Mouse (Mus musculus) fibroblast of lung, adult 2 months (primary cell): Measurements from ENCODE around the gene Pex3.
A peak's percentile ranks its signal among the peaks of the same experiment; 100 is the strongest.

ENCODE experiments used
- DNase-seq: peaks from one replicate; pipeline ENCODE4 v3.0.0-alpha.2; 2011; ENCODE audit warnings: low read depth

The Pex3 gene

DNA sequence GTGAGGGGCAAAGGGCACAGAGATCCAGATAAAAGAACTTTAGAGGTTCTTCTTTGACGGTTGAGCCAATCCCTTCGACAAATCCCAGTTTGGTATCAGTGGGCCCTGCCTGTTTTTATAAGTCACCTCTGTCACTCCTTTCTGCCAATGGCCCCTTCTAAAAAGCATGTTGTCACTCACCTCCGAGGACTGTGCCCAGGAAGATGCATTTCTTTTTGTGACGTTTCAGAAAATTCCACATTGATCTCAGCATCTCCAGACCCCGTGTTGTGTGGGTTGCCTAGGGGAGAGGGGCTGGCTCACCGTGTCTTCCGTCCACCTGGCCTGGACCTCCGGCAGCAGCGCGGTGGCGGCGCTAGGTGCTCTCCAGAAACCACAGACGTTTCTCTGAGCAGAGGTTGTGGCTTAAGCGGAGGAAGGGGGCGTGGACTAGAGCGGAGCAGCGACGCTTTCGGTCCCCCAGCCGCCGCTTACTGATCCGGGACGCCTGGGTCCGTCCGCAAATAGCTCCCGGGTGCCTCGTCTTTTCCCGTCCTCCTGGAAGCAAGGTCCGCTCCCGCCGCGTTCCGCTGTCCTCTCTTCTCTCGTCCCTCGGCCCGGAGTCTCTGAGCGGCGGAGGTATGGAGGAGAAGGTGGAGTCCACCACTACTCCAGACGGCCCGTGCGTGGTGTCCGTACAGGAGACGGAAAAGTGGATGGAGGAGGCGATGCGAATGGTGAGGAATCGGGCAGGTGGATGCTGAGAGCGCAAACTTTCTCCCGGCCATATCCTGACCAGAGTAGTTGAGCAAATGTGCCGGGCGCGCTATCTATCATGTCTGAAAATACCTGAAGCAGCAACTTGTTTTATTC, at the start of gene Pex3, which contains the start of gene Adat2:
TSS of gene Pex3 (minus strand) at position 497 of the 852 bp plus-strand sequence.
TSS of gene Adat2 (plus strand) at position 249 of the 852 bp plus-strand sequence.
- peak; percentile 69 for DNase-seq

DNA sequence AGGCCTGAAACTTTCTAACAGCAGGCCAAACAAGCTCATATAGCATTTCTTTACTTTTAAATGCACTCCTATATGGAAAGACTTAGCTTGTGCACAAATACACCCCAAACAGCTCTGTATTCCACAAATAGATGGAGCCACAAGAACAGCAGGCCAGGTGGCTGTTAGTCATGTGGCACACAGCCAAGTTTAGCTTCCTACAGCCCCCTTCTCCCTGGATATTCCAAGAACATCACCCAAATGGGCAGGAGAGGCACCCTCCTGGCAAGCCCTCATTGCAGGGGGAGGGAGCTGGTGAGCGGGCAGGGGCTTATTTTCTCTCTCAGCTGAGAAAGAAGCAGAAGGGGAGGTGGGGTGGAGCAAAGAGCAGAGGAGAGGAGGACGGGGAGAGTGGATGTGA, 48.0 kb upstream of the Pex3 start:
- no peak for DNase-seq

DNA sequence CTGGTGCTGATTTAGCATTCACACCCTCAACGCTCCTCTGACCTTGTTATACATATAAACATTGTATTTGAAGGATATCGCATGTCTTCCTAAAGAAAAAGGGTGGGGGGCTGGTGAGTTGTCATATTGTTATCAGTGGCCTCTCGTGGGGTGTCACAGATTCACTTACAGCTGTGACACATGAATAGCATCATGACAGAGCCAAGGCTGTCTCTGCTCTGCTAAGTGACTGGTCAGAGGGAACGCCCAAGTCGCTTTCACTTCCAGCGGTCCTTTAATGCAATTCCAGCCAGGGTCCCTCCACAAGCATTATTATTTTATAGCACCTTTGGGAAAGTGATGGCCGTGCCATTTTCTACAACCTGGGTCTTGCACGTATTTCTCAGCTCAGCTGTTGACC, 44.5 kb upstream of the Pex3 start:
- no peak for DNase-seq

DNA sequence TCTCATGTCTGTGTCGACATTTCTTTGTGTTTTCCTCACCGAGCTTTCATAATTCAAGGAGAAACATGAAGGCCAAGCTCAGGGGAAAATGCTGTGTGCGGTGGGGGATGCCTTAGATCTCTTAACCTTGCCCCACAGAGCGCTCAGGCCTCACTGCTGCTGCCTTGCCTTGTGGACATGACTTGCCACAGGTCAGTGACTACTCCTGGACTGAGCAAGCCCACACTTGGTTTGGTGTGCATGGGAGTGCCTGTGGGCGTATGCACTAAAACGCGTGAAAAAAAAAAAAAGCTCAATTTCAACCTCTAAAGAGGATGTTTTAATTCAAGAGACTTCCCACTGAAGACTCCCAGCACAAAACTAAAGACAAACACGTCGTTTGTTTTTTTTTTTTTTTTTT, 43.9 kb upstream of the Pex3 start:
- no peak for DNase-seq

DNA sequence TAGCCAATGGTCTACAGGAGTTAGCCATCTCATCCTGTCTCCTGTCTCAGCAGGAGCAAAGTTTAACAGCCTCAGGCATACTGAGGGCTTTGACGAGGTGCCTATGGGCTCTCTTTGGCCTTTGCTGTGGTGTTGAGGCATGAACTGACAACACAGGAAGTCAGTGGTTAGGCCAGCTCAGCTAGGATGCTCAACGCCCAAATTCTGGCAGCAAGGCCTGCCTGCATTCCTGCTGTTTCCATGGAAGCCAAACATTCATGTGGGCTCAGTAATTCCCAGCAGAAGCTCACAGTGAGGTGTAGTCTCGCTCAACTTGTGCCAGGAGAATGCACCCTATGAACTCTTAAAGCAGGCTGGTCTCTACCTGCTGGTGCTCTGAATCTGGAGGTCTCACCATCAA, 43.1 kb upstream of the Pex3 start:
- peak; percentile 91 for DNase-seq

DNA sequence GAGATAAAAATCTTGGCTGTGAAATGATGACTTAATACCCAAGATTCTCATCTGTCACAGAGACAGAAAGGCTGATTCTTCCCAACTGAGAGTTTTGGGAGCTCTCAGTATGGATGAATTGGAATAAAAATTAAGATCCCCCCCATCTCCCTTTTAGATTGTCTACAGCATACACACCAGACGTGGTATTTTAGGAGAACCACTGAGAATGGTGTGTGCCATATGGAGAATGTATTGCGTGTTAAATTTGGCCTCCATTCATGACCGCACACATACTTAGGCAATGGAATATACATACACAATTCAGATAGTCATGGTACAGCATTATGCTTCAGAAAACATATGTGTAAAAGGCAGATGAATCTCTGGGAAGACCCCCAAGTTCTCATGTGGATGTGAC, 40.6 kb upstream of the Pex3 start:
- DNase-seq, result no peak

DNA sequence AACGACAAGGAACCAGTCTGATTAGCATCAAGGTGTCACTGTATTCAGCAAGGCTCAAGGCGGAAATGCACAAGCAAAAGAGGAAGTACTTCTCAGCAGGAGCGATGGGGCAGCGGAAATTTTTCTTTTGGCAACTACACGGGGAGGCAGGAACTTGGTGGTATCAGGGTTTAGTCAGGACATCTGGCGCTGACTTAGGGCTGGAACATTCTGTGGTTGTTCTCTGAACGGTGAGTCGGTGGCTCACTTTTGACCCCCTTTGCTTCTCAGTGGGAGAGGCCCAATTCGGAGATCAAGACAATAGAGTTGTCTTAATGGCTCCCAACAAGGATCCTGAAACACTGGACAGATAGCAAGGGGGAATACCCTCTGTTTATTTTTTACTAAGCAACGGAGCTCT, 39.3 kb upstream of the Pex3 start:
- no peak for DNase-seq

DNA sequence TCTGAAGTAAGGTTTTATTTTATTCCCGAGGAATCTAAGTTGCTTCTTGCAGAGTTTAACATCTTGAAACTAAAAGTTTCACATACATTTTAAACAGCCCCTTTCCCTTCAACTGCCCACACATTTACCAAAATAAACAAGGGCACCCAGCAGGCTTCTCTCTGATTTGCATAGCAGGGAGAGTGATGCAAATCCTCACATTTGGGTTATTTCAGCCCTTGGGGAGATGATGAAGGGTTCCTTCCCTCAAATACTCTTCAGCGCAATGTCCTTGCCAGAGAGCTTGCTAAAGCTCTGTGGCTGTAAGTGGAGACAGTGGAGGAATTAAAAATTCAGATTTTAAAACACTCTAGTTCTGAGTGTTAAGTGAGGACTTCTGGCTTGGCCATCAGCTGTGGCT, 35.0 kb upstream of the Pex3 start:
- DNase-seq, result no peak

DNA sequence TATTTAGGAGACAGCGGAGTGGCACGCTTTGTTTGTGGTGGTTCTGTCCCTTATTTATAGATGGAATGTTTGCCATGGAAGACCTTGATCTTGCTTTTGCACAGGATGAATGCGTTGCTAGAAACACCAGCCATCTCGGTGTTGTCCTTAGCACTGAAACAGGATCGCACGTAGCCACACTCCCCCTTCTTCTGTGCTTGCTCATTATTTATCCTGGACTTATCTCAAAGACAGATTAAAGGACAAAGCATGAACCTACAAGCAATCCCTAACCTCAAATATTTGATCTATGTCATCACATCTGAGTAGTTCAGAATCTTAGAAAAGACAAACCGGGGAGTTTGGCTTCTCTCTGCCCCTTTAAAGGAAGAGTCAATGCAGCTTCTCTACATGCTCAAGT, 24.2 kb upstream of the Pex3 start:
- no peak for DNase-seq

DNA sequence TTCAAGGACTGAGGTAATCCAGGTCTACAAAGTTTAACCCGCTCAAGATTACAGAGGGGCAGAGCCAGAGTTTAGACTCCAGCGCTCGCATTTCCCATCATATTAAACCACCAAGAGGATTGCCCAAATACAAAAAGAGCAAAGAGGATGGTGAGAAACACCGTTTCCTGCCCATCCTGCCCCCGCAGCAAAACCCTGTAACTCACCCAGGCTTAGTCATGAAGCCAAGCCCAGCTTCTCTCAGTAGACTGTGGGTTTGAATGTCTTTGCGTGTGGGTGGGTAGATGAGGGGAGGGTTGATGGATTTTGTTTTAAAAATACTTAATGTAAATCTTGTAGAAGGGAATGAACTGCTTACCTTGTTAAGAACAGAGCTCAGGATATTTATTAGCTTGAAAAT, 19.5 kb upstream of the Pex3 start:
- DNase-seq, result no peak

DNA sequence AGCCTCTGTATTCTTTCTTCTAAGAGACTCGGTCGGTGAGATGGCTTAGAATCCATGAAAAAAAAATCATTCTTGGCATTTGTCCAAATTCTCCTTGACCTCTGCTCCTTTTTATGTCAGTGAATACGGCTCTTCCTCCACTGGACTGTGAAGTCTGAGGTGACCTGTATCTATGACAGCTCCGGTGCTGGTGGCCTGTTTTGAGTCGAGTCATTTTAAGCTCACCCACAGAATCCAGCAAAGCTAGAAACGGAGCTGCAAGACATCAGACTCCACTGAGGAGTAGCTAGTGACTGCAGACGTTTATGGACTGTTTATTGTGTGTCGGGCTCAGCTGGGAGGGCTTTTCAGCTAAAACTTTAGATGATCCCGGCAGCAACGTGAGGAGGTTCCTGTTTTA, 19.1 kb upstream of the Pex3 start:
- no peak for DNase-seq

DNA sequence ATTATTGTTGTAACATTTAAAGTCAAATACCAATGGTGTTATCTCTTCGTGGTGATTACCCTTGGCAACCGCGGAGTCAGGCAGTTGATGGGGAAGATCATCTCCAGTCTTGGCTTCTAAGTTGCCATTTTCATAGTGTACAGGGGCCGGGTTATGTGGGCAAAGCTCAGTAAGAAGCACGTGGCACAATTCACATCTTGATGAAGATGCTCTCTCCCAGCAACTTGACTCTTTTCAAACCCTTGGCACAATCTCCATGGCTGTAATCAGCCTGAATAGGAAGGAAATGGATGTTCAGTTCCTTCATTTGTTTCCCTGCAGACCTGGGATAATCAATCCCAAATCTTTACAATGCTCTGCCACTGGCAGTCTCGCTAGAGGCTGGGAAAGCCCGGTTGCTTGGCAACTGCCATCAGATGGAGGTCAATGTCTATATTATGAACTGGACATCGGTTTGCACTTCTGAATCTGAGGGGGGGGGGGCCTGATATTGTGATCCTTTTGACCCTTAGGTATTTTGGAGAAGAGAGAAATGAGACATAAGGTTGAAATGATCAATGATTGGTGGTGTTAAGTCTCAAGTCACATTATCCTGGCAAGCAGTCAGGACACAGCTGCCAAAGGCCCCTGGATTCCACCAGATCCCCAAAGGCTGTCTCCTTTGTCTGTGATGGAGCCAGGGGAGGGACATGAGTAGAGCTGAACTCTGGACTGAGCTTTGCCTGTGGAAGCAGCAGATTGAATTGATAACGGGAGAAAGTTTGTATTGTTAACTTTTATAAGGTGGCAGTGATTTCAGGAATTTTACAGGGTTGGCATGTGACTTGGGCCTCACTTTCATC, 18.0 kb upstream of the Pex3 start:
- DNase-seq, result no peak

DNA sequence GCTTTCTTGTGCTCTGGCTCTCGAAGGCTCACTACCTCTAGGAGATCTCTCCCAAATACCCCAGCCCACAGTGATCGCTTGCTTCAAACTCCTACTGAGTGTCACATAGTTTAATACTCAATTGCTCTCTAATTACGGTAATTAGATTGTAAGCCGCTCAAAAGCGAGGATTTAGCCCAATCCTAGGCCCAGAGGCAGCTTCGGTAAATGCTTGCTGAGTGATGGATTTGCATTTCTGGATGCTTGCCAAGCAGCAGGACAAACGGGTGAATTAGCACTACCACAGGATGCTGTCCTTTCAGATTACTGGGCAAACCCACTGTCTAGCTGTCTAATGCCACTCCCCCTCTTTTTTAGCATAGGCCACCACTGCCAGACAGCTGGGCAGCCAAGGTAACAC, 16.9 kb upstream of the Pex3 start:
- no peak for DNase-seq

DNA sequence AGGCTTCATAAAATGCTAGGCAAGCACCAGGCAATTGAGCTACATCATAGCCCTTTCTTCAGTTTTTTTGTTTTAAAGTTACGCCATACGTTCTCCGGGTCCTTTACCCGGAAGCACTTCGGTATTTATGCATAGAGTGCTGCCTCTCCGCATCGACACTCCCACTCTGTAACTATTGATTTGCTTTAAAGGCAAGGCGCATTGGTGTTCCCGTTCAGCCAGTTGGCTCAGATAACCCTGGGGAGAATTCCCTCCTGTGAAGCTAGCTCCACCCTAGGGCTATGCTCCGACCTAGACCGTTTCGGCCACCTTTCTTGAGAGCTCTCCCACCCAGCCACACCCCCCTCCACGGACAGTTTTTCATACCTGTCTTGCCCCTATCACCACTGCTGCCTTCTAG, 13.5 kb upstream of the Pex3 start:
- no peak for DNase-seq

DNA sequence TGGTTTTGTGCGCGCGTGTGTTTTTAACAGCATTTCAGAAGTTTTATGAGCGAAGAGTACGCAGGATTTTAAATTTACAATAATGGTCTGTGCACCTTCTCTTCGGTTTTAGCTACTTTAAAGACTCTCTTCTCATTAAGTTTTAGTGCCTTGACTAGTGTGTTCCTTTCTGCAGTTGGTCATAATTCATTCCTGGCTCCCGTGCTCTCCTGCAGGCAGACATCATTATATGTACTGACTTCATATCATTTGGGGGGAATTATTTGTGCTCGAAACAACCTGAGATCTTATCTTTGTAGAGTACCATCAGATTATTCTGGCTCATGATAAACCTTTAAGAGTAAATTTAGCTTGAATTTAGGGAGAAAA, 12.1 kb upstream of the Pex3 start:
- DNase-seq, result no peak

DNA sequence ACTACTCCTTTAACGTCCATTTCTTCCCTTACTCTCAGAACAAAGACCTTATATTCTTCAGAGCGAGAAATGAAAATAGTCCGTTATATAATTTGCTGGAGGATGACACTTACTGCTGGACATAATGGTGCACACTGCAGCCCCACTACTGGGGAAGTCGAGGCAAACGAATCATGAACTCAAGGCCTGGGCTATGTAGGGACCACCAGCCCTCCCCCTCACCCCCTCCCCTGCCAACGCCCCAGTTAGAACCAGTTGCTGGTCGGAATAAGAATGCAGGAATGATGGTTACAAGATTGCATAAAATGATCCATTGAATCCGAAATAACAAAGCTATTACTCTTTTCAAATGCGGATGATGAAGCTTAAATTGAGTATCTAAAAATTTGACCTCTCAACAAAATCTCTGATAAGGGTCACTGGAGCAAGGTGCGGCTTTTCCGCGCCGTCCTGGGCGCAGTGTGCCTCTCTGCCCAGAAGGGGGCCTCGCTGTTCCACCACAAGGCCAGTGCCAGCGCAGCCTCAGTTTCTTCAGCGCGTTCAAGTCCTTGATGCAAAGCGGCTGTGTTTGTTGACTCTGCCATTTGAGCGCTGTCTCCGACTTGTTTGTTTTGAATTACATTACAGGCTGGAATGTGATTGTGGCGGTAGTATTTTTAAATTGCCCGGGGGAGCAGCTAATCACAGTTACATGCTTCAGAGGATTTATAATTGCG, 11.6 kb upstream of the Pex3 start:
- DNase-seq, result no peak

DNA sequence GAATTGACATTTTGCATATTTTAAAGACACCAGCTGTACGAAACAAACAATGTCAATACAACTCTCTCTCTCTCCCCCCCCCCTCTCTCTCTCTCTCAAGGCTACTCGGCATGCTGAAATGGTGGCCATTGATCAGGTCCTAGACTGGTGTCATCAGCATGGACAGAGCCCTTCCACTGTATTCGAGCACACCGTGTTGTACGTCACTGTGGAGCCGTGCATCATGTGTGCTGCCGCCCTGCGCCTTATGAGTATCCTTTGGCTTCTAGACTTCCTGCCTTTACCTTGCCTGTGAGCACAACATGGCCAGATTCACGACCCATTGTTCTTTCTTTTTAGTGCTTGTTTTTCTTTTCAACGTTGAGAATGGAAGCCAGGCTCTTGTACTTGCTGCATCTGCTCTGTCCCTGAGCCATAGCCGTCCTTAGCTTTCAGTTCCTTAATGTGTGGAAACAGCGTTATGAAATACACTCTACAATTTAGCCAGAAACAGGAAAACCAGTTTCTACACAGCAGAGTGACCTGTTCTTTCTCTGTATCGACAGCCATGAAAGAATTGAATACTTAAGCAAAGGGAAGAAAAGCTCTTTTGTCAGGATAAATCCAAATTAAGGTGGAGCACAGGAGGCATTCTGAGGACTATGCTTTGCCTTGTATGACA, 7.2 kb upstream of the Pex3 start:
- no peak for DNase-seq

DNA sequence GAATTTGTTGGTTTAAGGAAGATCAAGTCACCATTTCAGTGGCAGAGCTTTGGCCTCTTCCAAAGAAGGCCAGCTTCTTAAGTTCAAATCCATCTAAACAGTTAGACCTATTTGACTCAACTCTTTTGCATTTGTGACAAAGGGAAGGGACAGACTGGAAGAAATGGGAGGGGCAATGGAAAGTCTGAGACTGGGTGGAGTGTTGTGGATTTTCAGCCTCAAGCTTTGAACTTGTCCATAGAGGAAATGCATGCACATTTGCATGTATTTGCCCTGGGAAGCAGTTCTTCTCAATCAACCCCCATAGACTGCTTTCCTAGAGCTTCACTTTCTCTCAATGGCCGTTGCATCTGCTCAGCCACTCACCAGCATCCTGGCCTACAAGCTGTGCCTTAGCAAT, 1.4 kb upstream of the Pex3 start:
- DNase-seq, result no peak

DNA sequence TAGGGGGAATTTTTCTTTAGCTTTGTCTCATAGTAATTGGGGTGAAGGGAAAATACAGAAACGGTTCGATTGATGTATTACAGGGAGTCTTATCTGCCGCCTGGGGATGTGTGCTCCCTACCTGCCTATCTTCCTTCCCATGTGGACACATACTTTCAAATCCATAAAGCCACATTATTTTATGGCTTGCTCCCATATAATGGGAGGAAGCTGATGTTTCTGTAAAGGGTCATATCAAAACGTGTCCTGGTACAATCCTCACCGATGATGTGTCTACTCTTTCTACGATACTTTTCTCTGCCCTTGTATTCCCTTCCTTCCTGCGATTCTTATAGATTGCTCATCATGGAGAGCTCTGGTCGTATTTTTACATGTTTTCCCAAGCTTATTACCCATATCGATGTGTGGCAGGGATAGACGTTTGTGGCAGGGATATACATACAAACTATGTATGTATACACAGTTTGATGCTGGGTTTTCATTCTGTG, 600 bp upstream of the Pex3 start:
- no peak for DNase-seq

DNA sequence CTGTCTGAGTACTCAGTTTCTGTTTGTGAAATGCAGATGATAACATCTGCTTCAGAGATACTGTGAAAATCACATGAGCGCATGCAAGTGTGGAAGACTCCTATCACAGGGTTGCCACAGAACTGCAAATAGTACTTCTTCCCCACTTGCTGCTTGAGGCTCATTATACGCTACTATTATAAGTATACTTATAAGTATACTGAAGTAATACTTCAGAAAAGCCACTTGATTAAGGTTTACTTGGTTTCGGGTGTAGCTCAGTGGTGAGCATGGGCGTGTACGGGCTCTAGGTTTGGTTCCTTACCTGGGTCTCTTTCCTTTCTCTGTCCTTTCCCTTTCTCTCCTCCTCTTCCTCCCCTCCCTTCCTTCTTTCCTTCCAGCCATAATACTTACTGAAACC, 11.2 kb downstream of the Pex3 start:
- DNase-seq, result no peak

DNA sequence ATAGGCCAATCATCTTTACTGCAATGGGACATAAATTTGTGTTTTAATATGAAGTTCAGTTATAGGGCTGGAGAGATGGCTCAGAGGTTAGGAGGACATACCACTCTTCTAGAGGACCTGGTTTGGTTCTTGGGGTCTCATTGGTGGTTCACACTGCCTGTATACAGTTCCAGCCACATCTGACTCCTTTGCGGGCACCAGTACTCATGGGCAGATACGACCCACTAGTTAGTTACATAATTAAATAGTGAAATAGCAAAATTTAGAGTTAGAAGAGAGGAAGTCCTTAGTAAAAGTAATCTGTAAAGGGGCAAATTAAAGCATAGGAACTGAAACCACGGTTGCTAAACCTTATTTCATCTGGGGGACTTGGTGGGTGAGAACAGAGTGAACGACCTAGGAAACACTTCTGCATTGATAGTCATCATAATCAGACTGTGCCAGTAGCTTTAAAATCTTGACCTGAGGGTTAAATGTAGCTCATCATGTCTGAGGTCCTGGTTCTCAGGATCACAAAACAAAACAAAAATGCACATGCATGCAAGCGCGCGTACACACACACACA, 13.1 kb downstream of the Pex3 start:
- DNase-seq, result no peak

DNA sequence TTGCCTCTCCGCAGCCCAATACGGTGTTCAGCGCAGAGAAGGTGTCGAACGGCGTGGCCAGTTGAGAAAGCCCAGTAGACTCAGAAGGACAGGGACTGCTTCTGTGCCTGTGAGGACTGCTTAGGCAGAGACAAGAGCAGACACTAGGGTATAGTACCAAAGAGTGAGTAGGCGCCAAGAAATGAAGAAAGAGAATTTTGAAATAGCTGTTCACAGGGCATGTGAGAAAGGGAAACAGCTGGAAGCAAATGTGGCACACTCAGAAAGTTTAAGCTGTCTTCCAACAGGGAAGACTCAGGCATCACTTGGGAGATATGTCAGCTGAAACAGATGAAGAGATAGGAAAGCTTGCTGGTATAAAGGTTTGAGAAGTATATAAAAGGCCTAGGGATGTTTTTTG, 16.2 kb downstream of the Pex3 start:
- no peak for DNase-seq
